Mouse (Mus musculus): Measurements from ENCODE around the gene Casp2. TPM values are rescaled to one million over a fixed set of nuclear protein-coding genes. Genes with fewer than 3 reads are reported as not detected.

Casp2 gene
- polyA plus RNA-seq, 1 experiment from 2014 or later, result 34.4 TPM

- no peak for ATAC-seq (replicated peaks; ENCODE audit: insufficient number of reproducible peaks, low FRiP score, low TSS enrichment)
- Histone ChIP-seq H3K27ac (ENCODE audit: low read depth, low read length) (no peak overlapping the region), H3K9ac (ENCODE audit: low read depth, low read length) (no peak overlapping the region), H3K4me3 (ENCODE audit: low read depth, low read length) (no peak overlapping the region), H3K4me1 (ENCODE audit: control insufficient read depth, insufficient read depth, low read length) (peaks cover 5% of the 10 kb centered on the region; the same call in 1 of the 2 replicates), H3K36me3 (ENCODE audit: control insufficient read depth, insufficient read depth, low read length) (no peaks in the 10 kb centered on the region), H3K4me2 (no peak overlapping the region), H3K27me3 (ENCODE audit: control insufficient read depth, insufficient read depth, low read length) (peaks cover 1% of the 10 kb centered on the region; the same call in 1 of the 2 replicates), H3K9me3 (replicated peaks; ENCODE audit: control insufficient read depth, low read length) (no peaks in the 10 kb centered on the region)
- 80% methylated on average over 6 of the region's 6 CpGs for WGBS (ENCODE audit: insufficient replicate concordance)
Observed at GRCm38 (mm10) chr6:42241311-42242045, 23.3 kb upstream of the Casp2 start.

GRCm38 (mm10) chr6:42245711-42246353 lies 19.0 kb upstream of the Casp2 start, which contains the start of gene Gstk1:
Gstk1 (plus strand) TSS chr6:42245935.
- Histone ChIP-seq H3K9ac (ENCODE audit: low read depth, low read length) (peak within 1 kb of the TSS; percentile 66), H3K4me1 (ENCODE audit: control insufficient read depth, insufficient read depth, low read length) (peaks cover 6% of the 10 kb centered on the region; the same call in 1 of the 2 replicates), H3K9me3 (replicated peaks; ENCODE audit: control insufficient read depth, low read length) (no peaks in the 10 kb centered on the region), H3K36me3 (ENCODE audit: control insufficient read depth, insufficient read depth, low read length) (no peaks in the 10 kb centered on the region), H3K4me2 (peak within 1 kb of the TSS; percentile 87), H3K27ac (ENCODE audit: low read depth, low read length) (0 out of 2 replicates have a peak within 1 kb of the TSS, but pooled peaks have one; percentile 4), H3K4me3 (ENCODE audit: low read depth, low read length) (peak within 1 kb of the TSS; percentile 52), H3K27me3 (ENCODE audit: control insufficient read depth, insufficient read depth, low read length) (peaks cover 6% of the 10 kb centered on the region; the same call in 1 of the 2 replicates)
- peak; percentile 100 for ATAC-seq (replicated peaks; ENCODE audit: insufficient number of reproducible peaks, low FRiP score, low TSS enrichment)
- WGBS (ENCODE audit: insufficient replicate concordance), result 2% methylated on average over 28 of the region's 28 CpGs

- peaks cover 6% of the 10 kb centered on the region; the same call in 1 of the 2 replicates for H3K27me3 ChIP-seq (ENCODE audit: control insufficient read depth, insufficient read depth, low read length)
- H3K9ac ChIP-seq (ENCODE audit: low read depth, low read length), result no peak overlapping the region
- 12% methylated on average over 8 of the region's 8 CpGs for WGBS (ENCODE audit: insufficient replicate concordance)
- H3K4me3 ChIP-seq (ENCODE audit: low read depth, low read length), result no peak overlapping the region
- H3K4me2 ChIP-seq, result no peak overlapping the region
- peaks cover 6% of the 10 kb centered on the region; the same call in 1 of the 2 replicates for H3K4me1 ChIP-seq (ENCODE audit: control insufficient read depth, insufficient read depth, low read length)
- H3K36me3 ChIP-seq (ENCODE audit: control insufficient read depth, insufficient read depth, low read length), result no peaks in the 10 kb centered on the region
- no peaks in the 10 kb centered on the region for H3K9me3 ChIP-seq (replicated peaks; ENCODE audit: control insufficient read depth, low read length)
- no peak for ATAC-seq (replicated peaks; ENCODE audit: insufficient number of reproducible peaks, low FRiP score, low TSS enrichment)
- H3K27ac ChIP-seq (ENCODE audit: low read depth, low read length), result no peak overlapping the region
Observed at GRCm38 (mm10) chr6:42247173-42247572, 17.6 kb upstream of the Casp2 start.

GRCm38 (mm10) chr6:42247981-42248380 lies 16.8 kb upstream of the Casp2 start:
- H3K9me3 ChIP-seq (replicated peaks; ENCODE audit: control insufficient read depth, low read length), result no peaks in the 10 kb centered on the region
- no peaks in the 10 kb centered on the region for H3K36me3 ChIP-seq (ENCODE audit: control insufficient read depth, insufficient read depth, low read length)
- no peak overlapping the region for H3K27ac ChIP-seq (ENCODE audit: low read depth, low read length)
- H3K4me1 ChIP-seq (ENCODE audit: control insufficient read depth, insufficient read depth, low read length), result peaks cover 6% of the 10 kb centered on the region; the same call in 1 of the 2 replicates
- peaks cover 6% of the 10 kb centered on the region; the same call in 1 of the 2 replicates for H3K27me3 ChIP-seq (ENCODE audit: control insufficient read depth, insufficient read depth, low read length)
- H3K4me2 ChIP-seq, result no peak overlapping the region
- WGBS (ENCODE audit: insufficient replicate concordance), result 89% methylated on average over 1 of the region's 1 CpGs
- ATAC-seq (replicated peaks; ENCODE audit: insufficient number of reproducible peaks, low FRiP score, low TSS enrichment), result no peak
- H3K9ac ChIP-seq (ENCODE audit: low read depth, low read length), result no peak overlapping the region
- H3K4me3 ChIP-seq (ENCODE audit: low read depth, low read length), result no peak overlapping the region

GRCm38 (mm10) chr6:42251791-42252190 lies 13.0 kb upstream of the Casp2 start:
- ATAC-seq (replicated peaks; ENCODE audit: insufficient number of reproducible peaks, low FRiP score, low TSS enrichment), result no peak
- H3K9me3 ChIP-seq (replicated peaks; ENCODE audit: control insufficient read depth, low read length), result no peaks in the 10 kb centered on the region
- H3K9ac ChIP-seq (ENCODE audit: low read depth, low read length), result no peak overlapping the region
- no peak overlapping the region for H3K27ac ChIP-seq (ENCODE audit: low read depth, low read length)
- peaks cover 1% of the 10 kb centered on the region; the same call in 1 of the 2 replicates for H3K27me3 ChIP-seq (ENCODE audit: control insufficient read depth, insufficient read depth, low read length)
- 75% methylated on average over 4 of the region's 4 CpGs for WGBS (ENCODE audit: insufficient replicate concordance)
- no peak overlapping the region for H3K4me2 ChIP-seq
- no peaks in the 10 kb centered on the region for H3K36me3 ChIP-seq (ENCODE audit: control insufficient read depth, insufficient read depth, low read length)
- no peaks in the 10 kb centered on the region for H3K4me1 ChIP-seq (ENCODE audit: control insufficient read depth, insufficient read depth, low read length)
- no peak overlapping the region for H3K4me3 ChIP-seq (ENCODE audit: low read depth, low read length)

GRCm38 (mm10) chr6:42253103-42253502 lies 11.7 kb upstream of the Casp2 start:
- Histone ChIP-seq H3K4me1 (ENCODE audit: control insufficient read depth, insufficient read depth, low read length) (no peaks in the 10 kb centered on the region), H3K9ac (ENCODE audit: low read depth, low read length) (no peak overlapping the region), H3K4me2 (no peak overlapping the region), H3K9me3 (replicated peaks; ENCODE audit: control insufficient read depth, low read length) (no peaks in the 10 kb centered on the region), H3K36me3 (ENCODE audit: control insufficient read depth, insufficient read depth, low read length) (no peaks in the 10 kb centered on the region), H3K27ac (ENCODE audit: low read depth, low read length) (no peak overlapping the region), H3K4me3 (ENCODE audit: low read depth, low read length) (no peak overlapping the region), H3K27me3 (ENCODE audit: control insufficient read depth, insufficient read depth, low read length) (no peaks in the 10 kb centered on the region)
- no peak for ATAC-seq (replicated peaks; ENCODE audit: insufficient number of reproducible peaks, low FRiP score, low TSS enrichment)
- 67% methylated on average over 2 of the region's 2 CpGs for WGBS (ENCODE audit: insufficient replicate concordance)

- no peak overlapping the region for H3K9ac ChIP-seq (ENCODE audit: low read depth, low read length)
- H3K9me3 ChIP-seq (replicated peaks; ENCODE audit: control insufficient read depth, low read length), result no peaks in the 10 kb centered on the region
- no peaks in the 10 kb centered on the region for H3K36me3 ChIP-seq (ENCODE audit: control insufficient read depth, insufficient read depth, low read length)
- no peak overlapping the region for H3K27ac ChIP-seq (ENCODE audit: low read depth, low read length)
- WGBS (ENCODE audit: insufficient replicate concordance), result 18% methylated on average over 11 of the region's 11 CpGs
- H3K4me1 ChIP-seq (ENCODE audit: control insufficient read depth, insufficient read depth, low read length), result peaks cover 3% of the 10 kb centered on the region; the same call in 1 of the 2 replicates
- no peak overlapping the region for H3K4me3 ChIP-seq (ENCODE audit: low read depth, low read length)
- no peaks in the 10 kb centered on the region; the same call in 1 of the 2 replicates for H3K27me3 ChIP-seq (ENCODE audit: control insufficient read depth, insufficient read depth, low read length)
- peak overlapping the region; percentile 38; the same call in 1 of the 2 replicates for H3K4me2 ChIP-seq
- no peak; the same call in 1 of the 2 replicates for ATAC-seq (replicated peaks; ENCODE audit: insufficient number of reproducible peaks, low FRiP score, low TSS enrichment)
Observed at GRCm38 (mm10) chr6:42257303-42257863, 7.4 kb upstream of the Casp2 start.

GRCm38 (mm10) chr6:42260430-42260829 lies 4.4 kb upstream of the Casp2 start:
- no peaks in the 10 kb centered on the region for H3K9me3 ChIP-seq (replicated peaks; ENCODE audit: control insufficient read depth, low read length)
- 39% methylated on average over 6 of the region's 6 CpGs for WGBS (ENCODE audit: insufficient replicate concordance)
- H3K27ac ChIP-seq (ENCODE audit: low read depth, low read length), result no peak overlapping the region
- H3K4me1 ChIP-seq (ENCODE audit: control insufficient read depth, insufficient read depth, low read length), result peaks cover 7% of the 10 kb centered on the region; the same call in 1 of the 2 replicates
- H3K4me2 ChIP-seq, result no peak overlapping the region
- no peak overlapping the region for H3K9ac ChIP-seq (ENCODE audit: low read depth, low read length)
- ATAC-seq (replicated peaks; ENCODE audit: insufficient number of reproducible peaks, low FRiP score, low TSS enrichment), result no peak
- no peaks in the 10 kb centered on the region for H3K36me3 ChIP-seq (ENCODE audit: control insufficient read depth, insufficient read depth, low read length)
- H3K4me3 ChIP-seq (ENCODE audit: low read depth, low read length), result no peak overlapping the region
- H3K27me3 ChIP-seq (ENCODE audit: control insufficient read depth, insufficient read depth, low read length), result no peaks in the 10 kb centered on the region; the same call in 1 of the 2 replicates
